Mouse (Mus musculus): ENCODE results near the gene Parva.

DNA sequence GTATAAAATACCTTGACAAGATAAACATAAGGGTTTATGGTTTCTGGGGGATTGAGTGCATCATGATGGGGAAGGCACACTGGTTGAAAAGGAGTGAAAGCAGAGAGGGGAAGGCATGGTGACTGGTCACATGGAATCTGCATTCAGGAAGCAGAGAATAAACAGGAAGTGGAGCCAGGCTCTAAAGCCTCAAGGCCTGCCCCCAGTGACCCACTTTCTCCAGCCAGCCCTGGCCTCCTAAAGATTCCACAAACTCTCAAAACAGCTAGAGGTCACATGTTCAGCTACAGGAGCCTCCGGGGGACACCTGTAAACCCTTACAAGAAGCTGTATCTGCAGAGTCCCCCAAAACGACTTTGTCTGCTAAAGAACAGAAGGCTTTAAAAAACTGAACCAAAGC is 22.2 kb upstream of the Parva start:
- TF ChIP-seq CTCF (IDR thresholded peaks at IDR 0.05; ENCODE audit: insufficient read depth, low read length) (no peak), POLR2A (IDR thresholded peaks at IDR 0.05; ENCODE audit: borderline replicate concordance, extremely low read depth, low read depth, low read length) (no peak)

Measured in lung, adult 2 months (tissue).